In genomic region chr2:34801516-34802482, GRCm38 (mm10) we compare ENCODE assay signal across 8 mouse cellular contexts. TPM values are rescaled to one million over a fixed set of nuclear protein-coding genes. Genes with fewer than 3 reads are reported as not detected.
DNase-seq lines count a peak whose midpoint lies in the region; ATAC-seq lines count a peak whose summit lies in the region.

No protein-coding gene starts in this region.

- H3K4me1 ChIP-seq in brown adipose tissue, adult 24 weeks (ENCODE audit: control insufficient read depth, insufficient read depth, insufficient read length, low read length) = peaks cover 11% of the 10 kb centered on the region
- H3K4me1 ChIP-seq in heart, embryonic 13.5 days = peaks cover 40% of the 10 kb centered on the region
- H3K4me1 ChIP-seq in liver, embryonic 12.5 days = peaks cover 69% of the 10 kb centered on the region
- H3K4me1 ChIP-seq in stomach, embryonic 15.5 days = peaks cover 16% of the 10 kb centered on the region

- H3K4me3 ChIP-seq in brown adipose tissue, adult 24 weeks (ENCODE audit: insufficient read depth, low read depth, low read length) = peak overlapping the region; percentile 67
- peak overlapping the region; percentile 76 for H3K4me3 ChIP-seq in heart, embryonic 13.5 days
- H3K4me3 ChIP-seq in liver, embryonic 12.5 days = peak overlapping the region; percentile 78
- peak overlapping the region; percentile 78 for H3K4me3 ChIP-seq in stomach, embryonic 15.5 days (replicated peaks)

- H3K27me3 ChIP-seq in heart, embryonic 13.5 days (replicated peaks) = no peaks in the 10 kb centered on the region
- no peaks in the 10 kb centered on the region for H3K27me3 ChIP-seq in liver, embryonic 12.5 days (replicated peaks)
- H3K27me3 ChIP-seq in stomach, embryonic 15.5 days (replicated peaks) = no peaks in the 10 kb centered on the region

- peak overlapping the region; percentile 85 for H3K4me2 ChIP-seq in heart, embryonic 13.5 days
- H3K4me2 ChIP-seq in liver, embryonic 12.5 days = peak overlapping the region; percentile 72
- peak overlapping the region; percentile 61 for H3K4me2 ChIP-seq in stomach, embryonic 15.5 days

- DNase-seq in CD4-positive, CD25-positive, alpha-beta regulatory T cell, adult 2 months (ENCODE audit: low read depth, low spot score) = peak; percentile 100
- DNase-seq in fat pad, adult 2 months (ENCODE audit: extremely low read depth, low read depth, low spot score) = peak; percentile 92
- peak; percentile 99 for DNase-seq in kidney, postnatal 10 days
- peak; percentile 96 to 97 for DNase-seq in natural killer cell, adult 2 months (ENCODE audit: low spot score in 2 of 2)

- H3K9me3 ChIP-seq in heart, embryonic 13.5 days = no peaks in the 10 kb centered on the region
- H3K9me3 ChIP-seq in liver, embryonic 12.5 days (replicated peaks) = no peaks in the 10 kb centered on the region
- H3K9me3 ChIP-seq in stomach, embryonic 15.5 days = no peaks in the 10 kb centered on the region

- peaks cover 29% of the 10 kb centered on the region for H3K36me3 ChIP-seq in heart, embryonic 13.5 days
- H3K36me3 ChIP-seq in liver, embryonic 12.5 days = peaks cover 36% of the 10 kb centered on the region
- no peaks in the 10 kb centered on the region for H3K36me3 ChIP-seq in stomach, embryonic 15.5 days

- H3K27ac ChIP-seq in brown adipose tissue, adult 24 weeks (replicated peaks; ENCODE audit: low read depth, low read length) = peak overlapping the region; percentile 78
- peak overlapping the region; percentile 94 for H3K27ac ChIP-seq in heart, embryonic 13.5 days (replicated peaks)
- H3K27ac ChIP-seq in liver, embryonic 12.5 days = peak overlapping the region; percentile 95
- H3K27ac ChIP-seq in stomach, embryonic 15.5 days = peak overlapping the region; percentile 87

- WGBS in heart, embryonic 13.5 days = 5% methylated on average over 39 of the region's 39 CpGs
- 4% methylated on average over 39 of the region's 39 CpGs for WGBS in liver, embryonic 12.5 days (ENCODE audit: insufficient replicate concordance)
- 5% methylated on average over 39 of the region's 39 CpGs for WGBS in stomach, embryonic 15.5 days

- H3K9ac ChIP-seq in heart, embryonic 13.5 days = peak overlapping the region; percentile 90
- H3K9ac ChIP-seq in liver, embryonic 12.5 days = peak overlapping the region; percentile 89
- peak overlapping the region; percentile 86 for H3K9ac ChIP-seq in stomach, embryonic 15.5 days

- ATAC-seq in heart, embryonic 13.5 days (ENCODE audit: extremely low read depth, insufficient number of reproducible peaks, low FRiP score, low TSS enrichment) = peak; percentile 92
- ATAC-seq in liver, embryonic 12.5 days = peak; percentile 86
- ATAC-seq in stomach, embryonic 15.5 days (ENCODE audit: insufficient read depth, low FRiP score, low read depth) = peak; percentile 95

RNA-seq across cellular contexts. Expression of gene Rabepk, which starts 2.1 kb away (rescaled TPM):
- 23.2 and 28.2 TPM in 2 replicates for polyA plus RNA-seq in brown adipose tissue, adult 24 weeks (2012; ENCODE audit: insufficient read depth, insufficient read length, missing spikeins)
- 22.9 and 27.2 TPM in 2 replicates for polyA plus RNA-seq in heart, embryonic 13.5 days (2015; fragmentation: Nextera tagmentation; extraction: Ambion mirVana)
- 32.5 and 33.2 TPM in 2 replicates for polyA plus RNA-seq in liver, embryonic 12.5 days (2016; fragmentation: Nextera tagmentation; extraction: Ambion mirVana)
- 39.6 and 43.9 TPM in 2 replicates for polyA plus RNA-seq in stomach, embryonic 15.5 days (2015; fragmentation: Nextera tagmentation; extraction: Ambion mirVana)

RNA-seq across cellular contexts. Expression of gene Fbxw2, which starts 24.3 kb away (rescaled TPM):
- 55.3 and 59.9 TPM in 2 replicates for polyA plus RNA-seq in brown adipose tissue, adult 24 weeks (2012; ENCODE audit: insufficient read depth, insufficient read length, missing spikeins)
- 55.0 and 66.1 TPM in 2 replicates for polyA plus RNA-seq in heart, embryonic 13.5 days (2015; fragmentation: Nextera tagmentation; extraction: Ambion mirVana)
- 68.6 and 71.9 TPM in 2 replicates for polyA plus RNA-seq in liver, embryonic 12.5 days (2016; fragmentation: Nextera tagmentation; extraction: Ambion mirVana)
- 83.6 and 83.9 TPM in 2 replicates for polyA plus RNA-seq in stomach, embryonic 15.5 days (2015; fragmentation: Nextera tagmentation; extraction: Ambion mirVana)

RNA-seq across cellular contexts. Expression of gene Hspa5, which starts 30.0 kb away (rescaled TPM):
- polyA plus RNA-seq in brown adipose tissue, adult 24 weeks (2012; ENCODE audit: insufficient read depth, insufficient read length, missing spikeins) = 188 and 303 TPM in 2 replicates
- 631 and 745 TPM in 2 replicates for polyA plus RNA-seq in heart, embryonic 13.5 days (2015; fragmentation: Nextera tagmentation; extraction: Ambion mirVana)
- 656 and 672 TPM in 2 replicates for polyA plus RNA-seq in liver, embryonic 12.5 days (2016; fragmentation: Nextera tagmentation; extraction: Ambion mirVana)
- 941 and 1,038 TPM in 2 replicates for polyA plus RNA-seq in stomach, embryonic 15.5 days (2015; fragmentation: Nextera tagmentation; extraction: Ambion mirVana)

RNA-seq across cellular contexts. Expression of gene Gm34653, which starts 31.0 kb away (rescaled TPM):
- polyA plus RNA-seq in brown adipose tissue, adult 24 weeks (2012; ENCODE audit: insufficient read depth, insufficient read length, missing spikeins) = not detected in 2 replicates
- polyA plus RNA-seq in heart, embryonic 13.5 days (2015; fragmentation: Nextera tagmentation; extraction: Ambion mirVana) = not detected in 2 replicates
- polyA plus RNA-seq in liver, embryonic 12.5 days (2016; fragmentation: Nextera tagmentation; extraction: Ambion mirVana) = 0.07 TPM in 2 replicates
- polyA plus RNA-seq in stomach, embryonic 15.5 days (2015; fragmentation: Nextera tagmentation; extraction: Ambion mirVana) = not detected in 2 replicates

RNA-seq across cellular contexts. Expression of gene Gapvd1, which starts 46.8 kb away (rescaled TPM):
- 18.7 and 22.6 TPM in 2 replicates for polyA plus RNA-seq in brown adipose tissue, adult 24 weeks (2012; ENCODE audit: insufficient read depth, insufficient read length, missing spikeins)
- polyA plus RNA-seq in heart, embryonic 13.5 days (2015; fragmentation: Nextera tagmentation; extraction: Ambion mirVana) = 55.6 and 59.5 TPM in 2 replicates
- 87.3 and 93.7 TPM in 2 replicates for polyA plus RNA-seq in liver, embryonic 12.5 days (2016; fragmentation: Nextera tagmentation; extraction: Ambion mirVana)
- polyA plus RNA-seq in stomach, embryonic 15.5 days (2015; fragmentation: Nextera tagmentation; extraction: Ambion mirVana) = 77.6 and 83.2 TPM in 2 replicates

Comparison
In these comparisons a context has a peak if more than half of its experiments do, and no peak if none do; other contexts are left out.
1. Peak in every context shown above with its lines: DNase-seq, ATAC-seq, H3K4me3 ChIP-seq and H3K27ac ChIP-seq.